Mouse (Mus musculus) limb, embryonic 10.5 days (tissue): ENCODE measurements at regions not wholly inside any gene's neighbourhood (a gene's known extent, or its start where the extent isn't known, plus 50 kb on each side); places are given as distances from the start of the nearest gene placed in this dataset.

Source experiments
- DNase-seq: peaks from one replicate; pipeline ENCODE4 v3.0.0-alpha.2; 2017; ENCODE audit warnings: low spot score
- H3K27ac ChIP-seq: fragments of 300-500 bp; sonication (generic); 2 replicates; pipeline ENCODE4 v1.5.1; 2016; ENCODE audit warnings: mild to moderate bottlenecking
- H3K27me3 ChIP-seq: fragments of 300-500 bp; sonication (generic); 2 replicates; pipeline ENCODE4 v1.6.1; 2016; ENCODE audit warnings: low read depth, mild to moderate bottlenecking; ENCODE audit not compliant: poor library complexity, severe bottlenecking
- H3K36me3 ChIP-seq: fragments of 300-500 bp; sonication (generic); 2 replicates; pipeline ENCODE4 v1.6.1; 2016; ENCODE audit warnings: mild to moderate bottlenecking, moderate library complexity
- H3K4me1 ChIP-seq: fragments of 300-500 bp; sonication (generic); 2 replicates; pipeline ENCODE4 v1.6.1; 2016
- H3K4me3 ChIP-seq: fragments of 300-500 bp; sonication (generic); 2 replicates; pipeline ENCODE4 v1.5.1; 2016; ENCODE audit warnings: mild to moderate bottlenecking, moderate library complexity
- H3K9me3 ChIP-seq: fragments of 300-500 bp; sonication (generic); replicated peaks from 2 replicates; pipeline ENCODE4 v1.6.1; 2016; ENCODE audit warnings: mild to moderate bottlenecking
- WGBS: fragments of 180-500 bp; shearing (Covaris S2); methylation state at CpG from one replicate; pipeline ENCODE4 v1.1.7; 2016; 5-methylcytosine and 5-hydroxymethylcytosine counted together

GRCm38 (mm10) chr11:84648899-84649298 is 123.6 kb upstream of the Lhx1 start:
- WGBS: 93% methylated on average over 5 of the region's 5 CpGs
- no peaks in the 10 kb centered on the region; the same call in 1 of the 2 replicates for H3K9me3 ChIP-seq
- H3K4me3 ChIP-seq: no peak overlapping the region
- no peak overlapping the region for H3K27ac ChIP-seq
- no peak for DNase-seq
- peaks cover 11% of the 10 kb centered on the region for H3K4me1 ChIP-seq
- no peaks in the 10 kb centered on the region for H3K36me3 ChIP-seq
- peaks cover 45% of the 10 kb centered on the region for H3K27me3 ChIP-seq

- H3K9me3 ChIP-seq: no peaks in the 10 kb centered on the region; the same call in 1 of the 2 replicates
- no peaks in the 10 kb centered on the region for H3K36me3 ChIP-seq
- WGBS: 94% methylated on average over 5 of the region's 5 CpGs
- peaks cover 59% of the 10 kb centered on the region for H3K27me3 ChIP-seq
- no peak for DNase-seq
- H3K27ac ChIP-seq: no peak overlapping the region
- peaks cover 10% of the 10 kb centered on the region for H3K4me1 ChIP-seq
- no peak overlapping the region for H3K4me3 ChIP-seq
These were observed 121.8 kb upstream of the Lhx1 start for GRCm38 (mm10) chr11:84647104-84647503.

- no peak for DNase-seq
- peak overlapping the region; percentile 62 for H3K4me3 ChIP-seq
These were observed 117.7 kb upstream of the Lhx1 start for GRCm38 (mm10) chr11:84643107-84643372.

GRCm38 (mm10) chr11:84642300-84643106 is 117.2 kb upstream of the Lhx1 start:
- H3K4me1 ChIP-seq: peaks cover 41% of the 10 kb centered on the region
- 2% methylated on average over 66 of the region's 67 CpGs for WGBS
- H3K27me3 ChIP-seq: peaks cover 86% of the 10 kb centered on the region
- DNase-seq: peak; percentile 77
- peak overlapping the region; percentile 89 for H3K27ac ChIP-seq
- H3K36me3 ChIP-seq: no peaks in the 10 kb centered on the region
- peak overlapping the region; percentile 62 for H3K4me3 ChIP-seq
- no peaks in the 10 kb centered on the region for H3K9me3 ChIP-seq

More at GRCm38 (mm10) chr11:84643107-84643372, 117.7 kb upstream of the Lhx1 start:
- H3K9me3 ChIP-seq: no peaks in the 10 kb centered on the region; the same call in 1 of the 2 replicates
- H3K36me3 ChIP-seq: no peaks in the 10 kb centered on the region
- H3K27ac ChIP-seq: peak overlapping the region; percentile 89; the same call in 1 of the 2 replicates
- peaks cover 36% of the 10 kb centered on the region for H3K4me1 ChIP-seq
- peaks cover 81% of the 10 kb centered on the region for H3K27me3 ChIP-seq
- 38% methylated on average over 5 of the region's 5 CpGs for WGBS

- H3K4me1 ChIP-seq: peaks cover 49% of the 10 kb centered on the region
- peaks cover 95% of the 10 kb centered on the region for H3K27me3 ChIP-seq
- peak overlapping the region; percentile 62; the same call in 1 of the 2 replicates for H3K4me3 ChIP-seq
- no peak overlapping the region for H3K27ac ChIP-seq
- 16% methylated on average over 5 of the region's 5 CpGs for WGBS
- H3K36me3 ChIP-seq: no peaks in the 10 kb centered on the region
- H3K9me3 ChIP-seq: no peaks in the 10 kb centered on the region
- no peak for DNase-seq
These were observed 116.3 kb upstream of the Lhx1 start for GRCm38 (mm10) chr11:84641601-84642000.

- Histone ChIP-seq H3K9me3 (no peaks in the 10 kb centered on the region), H3K27ac (no peak overlapping the region), H3K4me1 (peaks cover 56% of the 10 kb centered on the region), H3K36me3 (no peaks in the 10 kb centered on the region), H3K27me3 (peaks cover 84% of the 10 kb centered on the region), H3K4me3 (no peak overlapping the region)
- WGBS: 16% methylated on average over 9 of the region's 9 CpGs
- no peak for DNase-seq
These were observed 113.0 kb upstream of the Lhx1 start for GRCm38 (mm10) chr11:84638353-84638752.

- H3K9me3 ChIP-seq: no peaks in the 10 kb centered on the region
- no peaks in the 10 kb centered on the region for H3K36me3 ChIP-seq
- no peak for DNase-seq
- peaks cover 53% of the 10 kb centered on the region for H3K4me1 ChIP-seq
- H3K4me3 ChIP-seq: no peak overlapping the region
- WGBS: 23% methylated on average over 8 of the region's 8 CpGs
- H3K27me3 ChIP-seq: peaks cover 73% of the 10 kb centered on the region
- 0 out of 2 replicates have a peak overlapping the region, but pooled peaks have one; percentile 11 for H3K27ac ChIP-seq
These were observed 111.9 kb upstream of the Lhx1 start for GRCm38 (mm10) chr11:84637268-84637667.

GRCm38 (mm10) chr11:84634990-84635389 is 109.7 kb upstream of the Lhx1 start:
- Histone ChIP-seq H3K9me3 (no peaks in the 10 kb centered on the region), H3K36me3 (no peaks in the 10 kb centered on the region), H3K4me3 (no peak overlapping the region), H3K27me3 (peaks cover 60% of the 10 kb centered on the region), H3K27ac (no peak overlapping the region), H3K4me1 (peaks cover 33% of the 10 kb centered on the region)
- DNase-seq: no peak
- 23% methylated on average over 3 of the region's 4 CpGs for WGBS

- DNase-seq: no peak
- Histone ChIP-seq H3K9me3 (no peaks in the 10 kb centered on the region), H3K4me1 (peaks cover 28% of the 10 kb centered on the region), H3K27ac (no peak overlapping the region), H3K27me3 (peaks cover 43% of the 10 kb centered on the region), H3K4me3 (no peak overlapping the region), H3K36me3 (no peaks in the 10 kb centered on the region)
- 53% methylated on average over 8 of the region's 8 CpGs for WGBS
These were observed 108.0 kb upstream of the Lhx1 start for GRCm38 (mm10) chr11:84633300-84633699.

GRCm38 (mm10) chr11:84628111-84628510 is 102.8 kb upstream of the Lhx1 start:
- WGBS: 87% methylated on average over 2 of the region's 2 CpGs
- Histone ChIP-seq H3K4me3 (no peak overlapping the region), H3K36me3 (no peaks in the 10 kb centered on the region), H3K9me3 (no peaks in the 10 kb centered on the region), H3K27ac (no peak overlapping the region), H3K27me3 (0 out of 2 replicates have a peak, but pooled peaks cover 9% of the 10 kb centered on the region), H3K4me1 (peaks cover 20% of the 10 kb centered on the region)
- DNase-seq: no peak

- Histone ChIP-seq H3K4me1 (peaks cover 17% of the 10 kb centered on the region), H3K27me3 (0 out of 2 replicates have a peak, but pooled peaks cover 9% of the 10 kb centered on the region), H3K9me3 (no peaks in the 10 kb centered on the region), H3K27ac (no peak overlapping the region), H3K4me3 (no peak overlapping the region), H3K36me3 (no peaks in the 10 kb centered on the region)
- no peak for DNase-seq
- WGBS: 70% methylated on average over 11 of the region's 11 CpGs
These were observed 102.3 kb upstream of the Lhx1 start for GRCm38 (mm10) chr11:84627685-84628084.

GRCm38 (mm10) chr11:84627259-84627658 is 101.9 kb upstream of the Lhx1 start:
- 59% methylated on average over 2 of the region's 2 CpGs for WGBS
- no peak for DNase-seq
- no peak overlapping the region for H3K27ac ChIP-seq
- H3K36me3 ChIP-seq: no peaks in the 10 kb centered on the region
- 0 out of 2 replicates have a peak, but pooled peaks cover 9% of the 10 kb centered on the region for H3K27me3 ChIP-seq
- H3K9me3 ChIP-seq: no peaks in the 10 kb centered on the region
- H3K4me3 ChIP-seq: no peak overlapping the region
- H3K4me1 ChIP-seq: peaks cover 17% of the 10 kb centered on the region

- Histone ChIP-seq H3K9me3 (no peaks in the 10 kb centered on the region), H3K27ac (no peak overlapping the region), H3K27me3 (no peaks in the 10 kb centered on the region), H3K4me1 (peaks cover 17% of the 10 kb centered on the region), H3K4me3 (no peak overlapping the region), H3K36me3 (no peaks in the 10 kb centered on the region)
- 8% methylated on average over 5 of the region's 5 CpGs for WGBS
- no peak for DNase-seq
These were observed 98.8 kb upstream of the Lhx1 start for GRCm38 (mm10) chr11:84624100-84624499.
